Mouse (Mus musculus) Patski (cell line): Measurements from ENCODE around the gene Pdlim5. TPM values are rescaled to one million over a fixed set of nuclear protein-coding genes. Genes with fewer than 3 reads are reported as not detected.

Experiments
- ATAC-seq: fragments of 100-300 bp; one replicate; pipeline ENCODE4 v1.8.0; 2021
- CTCF ChIA-PET: fragments of 350-600 bp; sonication (Branson Sonifier 250); formaldehyde crosslinking; loops from one replicate; lab custom pipeline; 2022; ENCODE audit warnings: inconsistent platforms; lab: Charles Lee
- POLR2A ChIA-PET: fragments of 350-600 bp; sonication (Branson Sonifier 250); formaldehyde crosslinking; loops from one replicate; lab custom pipeline; 2022; ENCODE audit warnings: antibody characterized with exemption, inconsistent platforms; lab: Charles Lee
- DNase-seq: peaks from one replicate; pipeline ENCODE4 v3.0.0-alpha.2; 2011; ENCODE audit warnings: low read depth, low spot score
- H3K27me3 ChIP-seq: fragments of 371-371 bp; one replicate; pipeline ENCODE4 v1.5.1; 2021
- CTCF ChIP-seq: fragments of 100-300 bp; IDR thresholded peaks from one replicate; pipeline ENCODE4 v1.5.1; 2021
- in situ Hi-C: fragments of 300-500 bp; cut with MboI; formaldehyde crosslinking; loops from 3 replicates; pipeline ENCODE4 v1.11.1; 2018; ENCODE audit warnings: low pct_unique_long_range_greater_than_20kb, mixed read lengths
- polyA plus RNA-seq: library from polyadenylated mRNA; unstranded; gene quantifications from one replicate; pipeline ENCODE4 v1.2.3, GENCODE M21; 2021

Pdlim5 gene
- polyA plus RNA-seq, 1 experiment from 2014 or later = 145 TPM

GRCm38 (mm10) chr3:142436212-142436611 is 40.7 kb upstream of the Pdlim5 start:
- H3K27me3 ChIP-seq = no peaks in the 10 kb centered on the region
- DNase-seq (no peak), ATAC-seq (no peak)
- in situ Hi-C loops = loop anchor here (5.0 kb wide), 2 partner anchors 44 to 129 kb away; no protein-coding TSS in a partner anchor
- POLR2A ChIA-PET = no interaction called here
- CTCF ChIA-PET = interaction anchor here (1.2 to 15.4 kb wide), 6 partner anchors 13 to 125 kb away, joined by 3 to 155 read pairs (median 4); no protein-coding TSS in a partner anchor
- TF ChIP-seq CTCF = no peak

DNA sequence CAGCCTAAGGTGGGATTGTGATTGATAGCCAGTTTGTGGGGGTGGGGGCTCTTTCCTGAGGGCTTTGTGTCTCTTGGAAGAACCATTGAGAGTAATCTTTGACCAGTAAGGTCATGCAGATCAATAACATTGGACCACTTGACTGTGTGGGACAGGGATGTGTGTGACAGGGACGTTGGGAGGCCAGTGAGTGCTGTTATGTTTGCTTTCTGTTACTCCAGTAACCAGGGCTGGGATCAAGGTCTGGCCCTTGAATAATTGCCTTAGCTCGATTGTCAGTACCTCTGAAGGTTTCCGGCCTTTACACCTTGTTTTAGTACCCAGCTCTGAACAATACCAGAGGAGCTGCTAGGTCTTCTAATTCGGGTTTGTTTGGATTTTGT is 39.3 kb upstream of the Pdlim5 start:
- TF ChIP-seq CTCF = no peak
- ATAC-seq = no peak
- ChIA-PET CTCF (interaction anchor here (0.9 to 15.4 kb wide), 3 partner anchors 8 to 17 kb away, joined by 4 to 155 read pairs (median 4); no protein-coding TSS in a partner anchor), POLR2A (interaction anchor here (1.5 kb wide), 1 partner anchor 124 kb away, joined by 5 read pairs; no protein-coding TSS in a partner anchor)
- no peak for DNase-seq
- no peaks in the 10 kb centered on the region for H3K27me3 ChIP-seq
- in situ Hi-C loops = loop anchor here (5.0 kb wide), 2 partner anchors 42 to 127 kb away; no protein-coding TSS in a partner anchor

- H3K27me3 ChIP-seq = no peaks in the 10 kb centered on the region
- ATAC-seq (peak; percentile 77), DNase-seq (peak; percentile 47)
- no peak for TF ChIP-seq CTCF
- ChIA-PET POLR2A (interaction anchor here (1.5 kb wide), 1 partner anchor 124 kb away, joined by 5 read pairs; no protein-coding TSS in a partner anchor), CTCF (interaction anchor here (0.9 to 15.4 kb wide), 5 partner anchors 9 to 40 kb away, joined by 3 to 155 read pairs (median 4); no protein-coding TSS in a partner anchor)
- in situ Hi-C loops = no loop called here
Measured at GRCm38 (mm10) chr3:142434127-142434785, 38.8 kb upstream of the Pdlim5 start.

GRCm38 (mm10) chr3:142431481-142431880 is 36.0 kb upstream of the Pdlim5 start:
- ATAC-seq (no peak), DNase-seq (no peak)
- no peaks in the 10 kb centered on the region for H3K27me3 ChIP-seq
- CTCF ChIA-PET = interaction anchor here (15.4 kb wide), 1 partner anchor 8 kb away, joined by 155 read pairs; no protein-coding TSS in a partner anchor
- POLR2A ChIA-PET = no interaction called here
- TF ChIP-seq CTCF = no peak
- in situ Hi-C loops = no loop called here

DNA sequence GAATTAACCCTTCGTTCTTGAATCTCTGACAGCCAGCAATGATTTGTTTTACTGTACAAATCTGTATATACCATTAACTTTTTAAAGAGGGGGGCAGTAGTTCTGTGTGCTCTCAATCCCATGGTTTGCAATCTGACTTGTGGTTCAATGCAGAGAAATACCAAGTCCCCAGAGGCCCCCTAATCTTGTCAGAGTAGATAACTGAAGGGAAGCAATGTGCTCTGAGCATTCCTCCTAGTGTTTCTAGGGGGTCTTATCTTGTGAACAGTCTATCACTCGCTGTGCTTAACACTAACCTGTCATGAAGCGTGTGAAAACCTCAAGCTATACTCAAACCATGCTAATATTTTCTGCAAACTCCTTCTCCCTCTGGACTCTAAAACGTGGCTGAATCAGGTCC is 34.6 kb upstream of the Pdlim5 start:
- in situ Hi-C loops = no loop called here

GRCm38 (mm10) chr3:142426806-142427205 is 31.3 kb upstream of the Pdlim5 start:
- no peaks in the 10 kb centered on the region for H3K27me3 ChIP-seq
- no peak for TF ChIP-seq CTCF
- CTCF ChIA-PET = interaction anchor here (0.7 to 13.6 kb wide), 9 partner anchors 10 to 127 kb away, joined by 3 to 155 read pairs (median 3); no protein-coding TSS in a partner anchor
- DNase-seq (no peak), ATAC-seq (no peak)
- POLR2A ChIA-PET = no interaction called here
- in situ Hi-C loops = no loop called here

More for the DNA sequence above, 34.6 kb upstream of the Pdlim5 start:
- no peaks in the 10 kb centered on the region for H3K27me3 ChIP-seq
- no peak for TF ChIP-seq CTCF
- POLR2A ChIA-PET = no interaction called here
- DNase-seq (no peak), ATAC-seq (no peak)
- CTCF ChIA-PET = no interaction called here

GRCm38 (mm10) chr3:142424134-142424533 is 28.6 kb upstream of the Pdlim5 start:
- H3K27me3 ChIP-seq = no peaks in the 10 kb centered on the region
- in situ Hi-C loops = no loop called here
- TF ChIP-seq CTCF = no peak
- POLR2A ChIA-PET = interaction anchor here (0.8 to 1.9 kb wide), 5 partner anchors 15 to 92 kb away, joined by 3 to 11 read pairs (median 4); no protein-coding TSS in a partner anchor
- DNase-seq (no peak), ATAC-seq (no peak)
- CTCF ChIA-PET = interaction anchor here (0.9 to 13.6 kb wide), 13 partner anchors 9 to 129 kb away, joined by 4 to 155 read pairs (median 5); partner anchors contain the start of gene Pdlim5

- CTCF ChIA-PET = interaction anchor here (0.8 to 13.6 kb wide), 16 partner anchors 8 to 140 kb away, joined by 3 to 155 read pairs (median 5); partner anchors contain the start of gene Pdlim5
- POLR2A ChIA-PET = interaction anchor here (0.8 to 1.9 kb wide), 5 partner anchors 16 to 91 kb away, joined by 3 to 11 read pairs (median 4); no protein-coding TSS in a partner anchor
- in situ Hi-C loops = no loop called here
- H3K27me3 ChIP-seq = no peaks in the 10 kb centered on the region
- DNase-seq (peak; percentile 99), ATAC-seq (peak; percentile 98)
- TF ChIP-seq CTCF = no peak
Measured at GRCm38 (mm10) chr3:142423501-142423917, 28.0 kb upstream of the Pdlim5 start.

DNA sequence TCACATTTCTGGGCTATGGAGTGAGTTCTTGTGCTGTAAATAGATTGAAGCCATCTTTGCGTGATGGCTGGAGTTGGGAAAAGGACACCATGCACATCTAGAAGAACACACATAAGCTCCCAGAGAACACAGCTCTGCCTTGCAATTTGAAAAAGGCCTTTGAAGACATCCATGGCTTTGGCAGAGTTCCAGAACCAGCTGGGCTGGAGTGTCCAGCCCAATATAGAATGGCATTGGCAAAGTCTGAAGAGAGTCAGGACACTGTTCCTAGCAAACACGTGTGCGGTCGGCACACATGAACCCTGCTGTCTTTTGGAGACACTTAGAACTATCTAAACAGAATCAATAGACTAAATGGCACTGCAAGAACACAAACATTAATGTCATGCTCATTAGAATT is 26.7 kb upstream of the Pdlim5 start:
- ATAC-seq (no peak), DNase-seq (no peak)
- H3K27me3 ChIP-seq = no peaks in the 10 kb centered on the region
- CTCF ChIA-PET = interaction anchor here (0.6 to 13.6 kb wide), 5 partner anchors 17 to 93 kb away, joined by 3 to 155 read pairs (median 6); no protein-coding TSS in a partner anchor
- TF ChIP-seq CTCF = no peak
- POLR2A ChIA-PET = interaction anchor here (0.9 kb wide), 2 partner anchors 9 to 112 kb away, joined by 3 to 7 read pairs; no protein-coding TSS in a partner anchor
- in situ Hi-C loops = no loop called here

DNA sequence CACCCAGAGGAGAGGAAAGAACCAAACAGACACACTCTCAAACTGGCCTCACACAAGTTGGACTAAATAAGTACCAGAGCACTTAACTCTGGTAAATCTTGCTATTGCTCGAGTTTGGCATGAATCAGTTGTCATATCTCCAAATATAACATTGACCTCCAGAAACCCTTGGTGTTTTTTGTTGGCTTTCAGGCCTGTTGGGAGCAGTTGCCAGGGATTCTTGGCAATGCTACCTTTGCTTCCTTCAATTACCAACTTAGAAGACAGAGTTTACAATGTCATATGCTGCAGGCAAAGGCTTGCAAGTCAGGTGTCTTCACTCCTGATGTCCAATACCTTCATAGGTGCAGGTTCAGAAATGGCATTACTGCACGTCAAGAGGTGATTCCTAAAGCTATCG is 26.0 kb upstream of the Pdlim5 start:
- in situ Hi-C loops = no loop called here
- no peaks in the 10 kb centered on the region for H3K27me3 ChIP-seq
- CTCF ChIA-PET = interaction anchor here (1.1 to 13.6 kb wide), 3 partner anchors 18 to 92 kb away, joined by 3 to 155 read pairs (median 6); no protein-coding TSS in a partner anchor
- POLR2A ChIA-PET = interaction anchor here (0.9 kb wide), 2 partner anchors 8 to 111 kb away, joined by 3 to 7 read pairs; no protein-coding TSS in a partner anchor
- ATAC-seq (no peak), DNase-seq (no peak)
- TF ChIP-seq CTCF = no peak
